Mouse (Mus musculus) embryonic facial prominence, embryonic 10.5 days (tissue): Measurements from ENCODE around the gene A3galt2. TPM values are rescaled to one million over a fixed set of nuclear protein-coding genes. Genes with fewer than 3 reads are reported as not detected.

Source experiments
- DNase-seq: peaks from one replicate; pipeline ENCODE4 v3.0.0-alpha.2; 2017; ENCODE audit warnings: low spot score
- H3K27ac ChIP-seq: fragments of 300-500 bp; sonication (generic); replicated peaks from 2 replicates; pipeline ENCODE4 v1.5.1; 2016; ENCODE audit warnings: mild to moderate bottlenecking
- H3K27me3 ChIP-seq: fragments of 300-500 bp; sonication (generic); replicated peaks from 2 replicates; pipeline ENCODE4 v1.6.1; 2016; ENCODE audit warnings: low read depth, mild to moderate bottlenecking; ENCODE audit not compliant: poor library complexity, severe bottlenecking
- H3K36me3 ChIP-seq: fragments of 300-500 bp; sonication (generic); replicated peaks from 2 replicates; pipeline ENCODE4 v1.6.1; 2016; ENCODE audit warnings: mild to moderate bottlenecking, moderate library complexity
- H3K4me1 ChIP-seq: fragments of 300-500 bp; sonication (generic); 2 replicates; pipeline ENCODE4 v1.6.1; 2016
- H3K4me3 ChIP-seq: fragments of 300-500 bp; sonication (generic); 2 replicates; pipeline ENCODE4 v1.5.1; 2016; ENCODE audit warnings: mild to moderate bottlenecking, moderate library complexity
- H3K9me3 ChIP-seq: fragments of 300-500 bp; sonication (generic); 2 replicates; pipeline ENCODE4 v1.6.1; 2016; ENCODE audit warnings: mild to moderate bottlenecking
- WGBS: fragments of 180-500 bp; shearing (Covaris S2); methylation state at CpG from one replicate; pipeline ENCODE4 v1.1.7; 2016; 5-methylcytosine and 5-hydroxymethylcytosine counted together
- polyA plus RNA-seq: library from polyadenylated mRNA; unstranded; fragments of >200 nt; fragmentation: Nextera tagmentation; extraction: Ambion mirVana; gene quantifications from 2 replicates; pipeline ENCODE4 v1.2.1, GENCODE M21; 2016

A3galt2 gene
- polyA plus RNA-seq, 1 experiment from 2014 or later = 0.12 TPM

- Histone ChIP-seq H3K27me3 (no peaks in the 10 kb centered on the region), H3K4me3 (no peak overlapping the region), H3K27ac (no peak overlapping the region), H3K36me3 (peaks cover 100% of the 10 kb centered on the region), H3K9me3 (no peaks in the 10 kb centered on the region), H3K4me1 (peaks cover 6% of the 10 kb centered on the region)
- no peak for DNase-seq
- WGBS = 93% methylated on average over 22 of the region's 22 CpGs
Observed at GRCm38 (mm10) chr4:128747614-128748270, 7.4 kb upstream of the A3galt2 start.

DNA sequence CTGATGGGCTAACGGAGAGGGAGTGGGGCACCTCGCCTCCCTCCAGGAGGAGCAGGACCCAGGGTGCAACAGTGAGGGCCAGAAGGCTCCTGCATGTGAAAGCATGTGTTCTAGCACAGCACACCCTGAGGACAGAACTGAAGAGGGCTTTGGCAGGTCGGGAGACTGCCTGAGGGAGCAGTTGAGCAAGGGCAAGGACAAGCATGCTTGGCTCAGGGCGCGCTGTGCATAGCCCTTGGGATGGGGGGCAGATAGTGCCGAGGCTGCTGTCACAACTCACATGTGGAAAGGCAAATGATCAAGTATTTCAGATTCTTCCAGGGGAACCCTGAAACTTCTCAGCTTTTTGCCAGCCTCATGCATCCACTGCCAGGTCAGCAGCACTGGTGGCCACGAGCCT is 6.9 kb upstream of the A3galt2 start:
- Histone ChIP-seq H3K9me3 (no peaks in the 10 kb centered on the region), H3K27ac (no peak overlapping the region), H3K4me3 (no peak overlapping the region), H3K27me3 (no peaks in the 10 kb centered on the region), H3K4me1 (peaks cover under 1% of the 10 kb centered on the region; the same call in 1 of the 2 replicates), H3K36me3 (peaks cover 100% of the 10 kb centered on the region)
- 92% methylated on average over 7 of the region's 7 CpGs for WGBS
- no peak for DNase-seq

DNA sequence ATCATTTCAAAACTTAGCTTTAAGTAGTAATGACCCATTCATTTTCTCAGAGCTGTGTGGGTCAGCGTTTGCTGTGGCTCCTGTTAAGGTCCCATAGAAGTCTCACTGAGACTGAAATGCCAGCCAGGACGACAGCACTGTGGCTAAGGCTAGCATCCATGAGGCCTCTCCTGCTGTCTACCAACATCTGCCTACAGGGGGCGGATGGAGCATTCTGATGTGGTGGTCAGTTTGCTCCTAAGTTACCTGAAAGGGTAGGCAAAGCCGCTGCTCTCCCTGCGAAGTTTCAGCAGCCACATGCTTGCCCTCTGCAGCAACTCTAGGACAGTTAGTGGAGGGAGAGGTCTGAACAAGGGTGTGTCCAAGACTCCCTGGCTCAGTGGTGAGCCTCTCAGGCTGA is 4.2 kb upstream of the A3galt2 start:
- H3K36me3 ChIP-seq = peaks cover 97% of the 10 kb centered on the region
- H3K27me3 ChIP-seq = no peaks in the 10 kb centered on the region
- H3K9me3 ChIP-seq = no peaks in the 10 kb centered on the region
- no peak overlapping the region for H3K4me3 ChIP-seq
- DNase-seq = no peak
- peaks cover 8% of the 10 kb centered on the region for H3K4me1 ChIP-seq
- H3K27ac ChIP-seq = no peak overlapping the region
- WGBS = 63% methylated on average over 5 of the region's 5 CpGs

DNA sequence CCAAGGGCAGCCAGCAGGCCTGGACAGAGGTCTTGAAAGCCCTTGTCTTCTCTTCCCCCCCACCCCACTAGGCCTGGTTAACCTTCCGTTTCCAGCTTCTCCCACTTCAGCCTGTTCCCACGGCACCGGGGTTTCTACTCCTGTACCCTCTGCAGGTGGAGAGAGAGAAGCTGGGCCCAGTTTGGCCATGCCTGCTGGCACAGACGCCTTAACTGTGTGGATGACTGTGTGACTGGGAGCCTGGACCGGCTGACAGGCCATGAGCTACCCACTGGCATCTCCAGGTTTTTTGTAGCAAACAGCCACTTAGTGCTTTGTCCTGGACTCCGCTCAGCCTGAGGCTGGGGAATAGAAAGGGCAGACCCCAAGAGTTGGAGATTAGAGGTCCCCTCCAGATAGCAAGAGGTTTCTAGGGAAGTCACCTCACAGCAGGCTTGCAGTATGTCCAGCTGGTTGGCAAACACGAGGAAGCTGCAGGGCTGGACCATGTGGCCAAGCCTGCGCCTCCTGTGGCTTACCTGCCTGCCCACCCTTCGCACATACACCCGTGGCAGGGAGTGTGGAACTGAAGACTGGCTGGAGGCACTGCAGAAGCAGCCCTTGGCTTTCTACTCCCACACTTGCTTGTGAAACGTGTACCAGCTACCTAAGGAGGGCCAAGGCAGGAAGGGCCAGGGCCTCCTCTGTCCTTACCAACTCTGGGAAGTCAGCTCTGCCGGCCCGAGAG is 3.0 kb upstream of the A3galt2 start:
- no peaks in the 10 kb centered on the region for H3K9me3 ChIP-seq
- peaks cover 87% of the 10 kb centered on the region for H3K36me3 ChIP-seq
- WGBS = 92% methylated on average over 13 of the region's 13 CpGs
- no peak overlapping the region for H3K27ac ChIP-seq
- DNase-seq = no peak
- H3K4me1 ChIP-seq = peaks cover 11% of the 10 kb centered on the region
- no peak overlapping the region for H3K4me3 ChIP-seq
- H3K27me3 ChIP-seq = no peaks in the 10 kb centered on the region

DNA sequence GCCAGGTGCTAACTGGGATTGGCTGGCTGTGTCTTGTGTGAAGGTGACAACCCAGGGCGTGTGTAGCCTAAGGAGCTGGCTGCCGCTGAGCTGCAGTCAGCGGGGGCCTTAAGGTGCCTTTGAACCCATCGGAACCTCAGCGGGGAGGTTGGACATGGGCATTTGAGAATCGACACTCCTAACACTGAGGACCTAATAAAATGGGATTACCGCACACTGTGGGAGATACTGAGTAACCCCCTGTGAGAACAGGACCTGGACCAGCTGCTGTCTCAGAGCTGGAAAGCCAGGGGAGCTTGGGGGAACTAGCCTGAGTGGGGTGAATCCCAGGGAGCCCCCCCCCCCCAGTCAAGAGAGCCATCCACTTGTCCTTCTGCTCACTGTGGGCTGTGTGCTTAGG is 1.6 kb upstream of the A3galt2 start:
- no peak for DNase-seq
- Histone ChIP-seq H3K27me3 (no peaks in the 10 kb centered on the region), H3K9me3 (no peaks in the 10 kb centered on the region), H3K36me3 (peaks cover 73% of the 10 kb centered on the region), H3K27ac (no peak overlapping the region; the same call in 1 of the 2 replicates), H3K4me3 (no peak overlapping the region), H3K4me1 (peaks cover 11% of the 10 kb centered on the region)
- 92% methylated on average over 7 of the region's 7 CpGs for WGBS

- no peak overlapping the region for H3K4me3 ChIP-seq
- peak overlapping the region; percentile 59 for H3K27ac ChIP-seq
- no peak for DNase-seq
- 84% methylated on average over 7 of the region's 7 CpGs for WGBS
- H3K27me3 ChIP-seq = no peaks in the 10 kb centered on the region
- peaks cover 50% of the 10 kb centered on the region for H3K36me3 ChIP-seq
- no peaks in the 10 kb centered on the region for H3K9me3 ChIP-seq
- peaks cover 22% of the 10 kb centered on the region for H3K4me1 ChIP-seq
Observed at GRCm38 (mm10) chr4:128755900-128756299, 736 bp downstream of the A3galt2 start.

DNA sequence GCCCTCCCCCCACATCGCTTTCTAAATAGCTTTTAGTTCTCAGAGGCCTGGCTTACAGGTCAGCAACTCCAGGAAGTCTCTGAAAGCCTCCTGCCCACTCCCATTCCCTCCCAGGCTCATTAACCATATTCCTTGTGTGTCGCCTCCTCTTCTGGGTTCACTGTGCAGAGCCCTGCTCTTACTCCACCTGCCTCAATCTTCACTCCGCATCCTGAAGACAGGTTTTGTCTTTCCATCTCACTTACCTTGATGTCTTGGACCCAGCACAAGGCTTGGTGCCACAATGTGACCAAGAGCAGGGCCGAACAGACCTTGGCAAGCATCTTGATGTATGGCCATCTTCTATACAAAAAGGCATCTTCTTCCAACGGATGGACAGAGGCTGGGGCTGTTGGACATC is 4.0 kb downstream of the A3galt2 start:
- Histone ChIP-seq H3K4me3 (no peak overlapping the region), H3K4me1 (peaks cover 22% of the 10 kb centered on the region), H3K9me3 (peaks cover 11% of the 10 kb centered on the region), H3K36me3 (peaks cover 17% of the 10 kb centered on the region), H3K27me3 (no peaks in the 10 kb centered on the region), H3K27ac (no peak overlapping the region)
- WGBS = 83% methylated on average over 5 of the region's 5 CpGs
- no peak for DNase-seq

- 93% methylated on average over 6 of the region's 6 CpGs for WGBS
- H3K4me3 ChIP-seq = no peak overlapping the region
Observed at GRCm38 (mm10) chr4:128760029-128760428, 4.9 kb downstream of the A3galt2 start.

DNA sequence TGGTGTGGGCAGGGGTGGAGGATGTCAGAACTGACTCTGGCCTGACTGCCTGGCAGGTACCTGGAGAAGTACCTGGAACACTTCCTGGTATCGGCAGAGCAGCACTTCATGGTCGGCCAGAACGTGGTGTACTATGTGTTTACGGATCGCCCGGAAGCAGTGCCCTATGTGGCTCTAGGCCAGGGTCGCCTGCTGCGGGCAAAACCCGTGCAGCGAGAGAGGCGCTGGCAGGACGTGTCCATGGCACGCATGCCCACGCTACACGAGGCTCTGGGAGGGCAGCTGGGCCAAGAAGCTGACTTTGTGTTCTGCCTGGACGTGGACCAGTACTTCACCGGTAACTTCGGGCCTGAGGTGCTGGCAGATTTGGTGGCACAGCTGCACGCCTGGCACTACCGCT is 11.8 kb downstream of the A3galt2 start:
- H3K27ac ChIP-seq = no peak overlapping the region
- no peak overlapping the region for H3K4me3 ChIP-seq
- H3K4me1 ChIP-seq = peaks cover 25% of the 10 kb centered on the region
- DNase-seq = no peak
- H3K36me3 ChIP-seq = peaks cover 8% of the 10 kb centered on the region
- WGBS = 95% methylated on average over 20 of the region's 20 CpGs
- H3K27me3 ChIP-seq = no peaks in the 10 kb centered on the region
- H3K9me3 ChIP-seq = peaks cover 11% of the 10 kb centered on the region

More at GRCm38 (mm10) chr4:128760029-128760428, 4.9 kb downstream of the A3galt2 start:
- DNase-seq = no peak
- no peak overlapping the region for H3K27ac ChIP-seq
- H3K27me3 ChIP-seq = no peaks in the 10 kb centered on the region
- H3K9me3 ChIP-seq = peaks cover 11% of the 10 kb centered on the region
- peaks cover 20% of the 10 kb centered on the region for H3K4me1 ChIP-seq
- H3K36me3 ChIP-seq = peaks cover 11% of the 10 kb centered on the region

GRCm38 (mm10) chr4:128768120-128768519 is 13.0 kb downstream of the A3galt2 start:
- no peak for DNase-seq
- 82% methylated on average over 13 of the region's 13 CpGs for WGBS
- H3K36me3 ChIP-seq = peaks cover 20% of the 10 kb centered on the region
- H3K4me3 ChIP-seq = no peak overlapping the region
- H3K4me1 ChIP-seq = peaks cover 25% of the 10 kb centered on the region
- H3K27me3 ChIP-seq = no peaks in the 10 kb centered on the region
- no peak overlapping the region for H3K27ac ChIP-seq
- H3K9me3 ChIP-seq = peaks cover 7% of the 10 kb centered on the region

DNA sequence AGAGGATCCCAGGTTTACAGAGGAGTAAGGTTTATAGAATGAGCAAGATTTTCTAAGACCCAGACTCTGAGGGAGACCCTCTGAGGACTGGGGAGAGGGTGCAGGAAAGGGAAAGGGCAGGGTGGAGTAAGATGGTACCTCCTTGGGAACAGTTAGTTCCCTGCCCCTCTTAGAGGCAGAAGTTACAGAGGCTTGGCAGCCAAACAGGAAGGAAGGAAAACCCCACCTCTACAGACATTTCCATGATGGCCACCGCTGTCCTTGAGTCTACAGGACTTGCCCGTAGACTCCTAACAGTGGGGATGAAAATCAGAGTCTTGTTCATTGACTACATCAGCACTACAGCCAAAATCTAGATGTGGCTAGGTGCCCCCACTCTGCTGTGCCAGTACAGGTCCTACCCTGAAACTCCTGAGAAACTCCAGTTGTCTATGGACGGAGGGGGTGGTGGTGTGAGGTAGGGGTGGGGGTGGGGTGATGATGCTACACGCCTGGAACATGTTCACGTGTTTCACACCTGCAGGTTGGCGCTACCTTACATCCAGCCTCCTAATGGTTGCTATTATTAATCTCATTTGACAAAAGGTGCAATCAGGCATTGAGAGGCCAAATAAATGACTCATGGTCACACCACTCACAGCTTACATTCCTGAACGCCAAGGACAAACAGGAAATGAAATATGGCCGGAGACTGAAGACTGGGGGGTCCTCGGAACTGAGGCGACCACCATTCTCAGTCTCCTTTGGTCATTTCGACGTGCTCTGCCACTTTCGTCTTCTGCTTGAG is 14.6 kb downstream of the A3galt2 start:
- no peaks in the 10 kb centered on the region for H3K27me3 ChIP-seq
- no peaks in the 10 kb centered on the region for H3K9me3 ChIP-seq
- WGBS = 89% methylated on average over 13 of the region's 13 CpGs
- no peak for DNase-seq
- H3K4me3 ChIP-seq = no peak overlapping the region
- H3K27ac ChIP-seq = no peak overlapping the region
- peaks cover 25% of the 10 kb centered on the region for H3K4me1 ChIP-seq
- H3K36me3 ChIP-seq = peaks cover 36% of the 10 kb centered on the region

GRCm38 (mm10) chr4:128770698-128771097 is 15.5 kb downstream of the A3galt2 start:
- WGBS = 84% methylated on average over 5 of the region's 5 CpGs

More at GRCm38 (mm10) chr4:128770698-128771097, 15.5 kb downstream of the A3galt2 start:
- no peak for DNase-seq
- Histone ChIP-seq H3K4me1 (peaks cover 25% of the 10 kb centered on the region), H3K27ac (no peak overlapping the region), H3K27me3 (no peaks in the 10 kb centered on the region), H3K36me3 (peaks cover 45% of the 10 kb centered on the region), H3K4me3 (no peak overlapping the region), H3K9me3 (no peaks in the 10 kb centered on the region)
